ENCODE assay signal across 25 mouse cellular contexts in genomic region chr7:136934336-136934735, GRCm38 (mm10). TPM values are rescaled to one million over a fixed set of nuclear protein-coding genes. Genes with fewer than 3 reads are reported as not detected.
DNase-seq lines count a peak whose midpoint lies in the region; ATAC-seq lines count a peak whose summit lies in the region.
"Had no signal": no experiment of that assay in that cellular context is flagged by ENCODE, and none has a peak within 500 bp of the region (broad histone marks: within the 10 kb centered on the region; RNA-seq: fewer than 3 reads in every experiment).

No protein-coding gene starts in this region.

- H3K4me2 ChIP-seq in embryonic facial prominence, embryonic 11.5 days (ENCODE audit: low read depth, low read length), result no peak overlapping the region
- no peak overlapping the region for H3K4me2 ChIP-seq in embryonic facial prominence, embryonic 12.5 days (replicated peaks)
- no peak overlapping the region for H3K4me2 ChIP-seq in embryonic facial prominence, embryonic 15.5 days (replicated peaks)
- H3K4me2 ChIP-seq: forebrain, embryonic 12.5 days; forebrain, embryonic 15.5 days; hindbrain, embryonic 12.5 days; hindbrain, embryonic 15.5 days had no signal

- no peaks in the 10 kb centered on the region for H3K4me1 ChIP-seq in embryonic facial prominence, embryonic 11.5 days (ENCODE audit: control insufficient read depth, insufficient read depth, low read length)
- H3K4me1 ChIP-seq in embryonic facial prominence, embryonic 10.5 days, result peaks cover 18% of the 10 kb centered on the region
- peaks cover 5% of the 10 kb centered on the region; the same call in 1 of the 2 replicates for H3K4me1 ChIP-seq in embryonic facial prominence, embryonic 12.5 days
- H3K4me1 ChIP-seq in embryonic facial prominence, embryonic 15.5 days, result peaks cover 8% of the 10 kb centered on the region; the same call in 1 of the 2 replicates
- H3K4me1 ChIP-seq: forebrain, embryonic 15.5 days; hindbrain, embryonic 12.5 days; hindbrain, embryonic 15.5 days had no signal

- no peak overlapping the region for H3K27ac ChIP-seq in embryonic facial prominence, embryonic 11.5 days (replicated peaks; ENCODE audit: low read depth, low read length)
- H3K27ac ChIP-seq in embryonic facial prominence, embryonic 10.5 days (replicated peaks), result no peak overlapping the region
- 0 out of 2 replicates have a peak overlapping the region, but pooled peaks have one; percentile 19 for H3K27ac ChIP-seq in embryonic facial prominence, embryonic 12.5 days
- H3K27ac ChIP-seq in embryonic facial prominence, embryonic 15.5 days (replicated peaks), result peak overlapping the region; percentile 34; the same call in 1 of the 2 replicates
- H3K27ac ChIP-seq: forebrain, embryonic 12.5 days; forebrain, embryonic 15.5 days; heart, embryonic 10.5 days; hindbrain, embryonic 12.5 days; hindbrain, embryonic 15.5 days had no signal

- no peaks in the 10 kb centered on the region for H3K36me3 ChIP-seq in embryonic facial prominence, embryonic 11.5 days (replicated peaks; ENCODE audit: control insufficient read depth, insufficient read depth, low read depth, low read length)
- no peaks in the 10 kb centered on the region for H3K36me3 ChIP-seq in embryonic facial prominence, embryonic 10.5 days (replicated peaks)
- H3K36me3 ChIP-seq in embryonic facial prominence, embryonic 12.5 days, result no peaks in the 10 kb centered on the region
- no peaks in the 10 kb centered on the region for H3K36me3 ChIP-seq in embryonic facial prominence, embryonic 15.5 days
- H3K36me3 ChIP-seq: forebrain, embryonic 12.5 days; forebrain, embryonic 15.5 days; heart, embryonic 10.5 days; hindbrain, embryonic 12.5 days; hindbrain, embryonic 15.5 days had no signal

- H3K9me3 ChIP-seq in embryonic facial prominence, embryonic 11.5 days (replicated peaks; ENCODE audit: control insufficient read depth, low read length), result no peaks in the 10 kb centered on the region
- H3K9me3 ChIP-seq in embryonic facial prominence, embryonic 10.5 days, result no peaks in the 10 kb centered on the region
- H3K9me3 ChIP-seq in embryonic facial prominence, embryonic 12.5 days, result no peaks in the 10 kb centered on the region
- H3K9me3 ChIP-seq in embryonic facial prominence, embryonic 15.5 days (replicated peaks), result no peaks in the 10 kb centered on the region
- H3K9me3 ChIP-seq: forebrain, embryonic 12.5 days; forebrain, embryonic 15.5 days; heart, embryonic 10.5 days; hindbrain, embryonic 12.5 days; hindbrain, embryonic 15.5 days had no signal

- no peak overlapping the region for H3K4me3 ChIP-seq in embryonic facial prominence, embryonic 11.5 days (ENCODE audit: low read depth, low read length)
- H3K4me3 ChIP-seq in embryonic facial prominence, embryonic 10.5 days, result no peak overlapping the region
- H3K4me3 ChIP-seq in embryonic facial prominence, embryonic 12.5 days, result no peak overlapping the region
- H3K4me3 ChIP-seq in embryonic facial prominence, embryonic 15.5 days (replicated peaks), result no peak overlapping the region
- H3K4me3 ChIP-seq: erythroblast, embryonic 14.5 days; forebrain, embryonic 12.5 days; forebrain, embryonic 15.5 days; heart, embryonic 10.5 days; hindbrain, embryonic 12.5 days; hindbrain, embryonic 15.5 days had no signal

- DNase-seq in embryonic facial prominence, embryonic 11.5 days (ENCODE audit: low spot score), result peak; percentile 24
- DNase-seq in embryonic facial prominence, embryonic 10.5 days (ENCODE audit: low spot score), result no peak
- DNase-seq in 3T3-L1 (ENCODE audit: low read depth, low spot score), result peak; percentile 23
- no peak for DNase-seq in cerebellum, adult 18-20 months
- no peak for DNase-seq in heart, adult 8-10 months (ENCODE audit: low spot score)
- DNase-seq: adrenal gland, adult 8-10 months; adrenal gland, postnatal 25 days; cerebellum, adult 11-12 months; cerebellum, adult 9-10 months; cerebellum, postnatal 14 days; embryo, embryonic 11 days; gastrocnemius, postnatal 25 days; heart, adult 18-20 months had no signal

- H3K27me3 ChIP-seq in embryonic facial prominence, embryonic 11.5 days (ENCODE audit: control insufficient read depth, insufficient read depth, low read length), result no peaks in the 10 kb centered on the region
- no peaks in the 10 kb centered on the region for H3K27me3 ChIP-seq in embryonic facial prominence, embryonic 10.5 days (replicated peaks; ENCODE audit: low read depth, poor library complexity, severe bottlenecking)
- H3K27me3 ChIP-seq in embryonic facial prominence, embryonic 12.5 days, result no peaks in the 10 kb centered on the region
- no peaks in the 10 kb centered on the region for H3K27me3 ChIP-seq in embryonic facial prominence, embryonic 15.5 days
- H3K27me3 ChIP-seq: forebrain, embryonic 12.5 days; forebrain, embryonic 15.5 days; hindbrain, embryonic 12.5 days; hindbrain, embryonic 15.5 days had no signal

- ATAC-seq in embryonic facial prominence, embryonic 11.5 days (replicated peaks; ENCODE audit: insufficient number of reproducible peaks, low FRiP score, low TSS enrichment, low read depth), result no peak
- no peak for ATAC-seq in embryonic facial prominence, embryonic 12.5 days (ENCODE audit: insufficient number of reproducible peaks, insufficient read depth, low FRiP score, low TSS enrichment)
- ATAC-seq in embryonic facial prominence, embryonic 15.5 days (ENCODE audit: insufficient number of reproducible peaks, low FRiP score, low TSS enrichment, low read depth), result no peak
- ATAC-seq: activated CD4-positive, CD25-positive, alpha-beta regulatory T cell, adult 4 months; CD4-positive, CD25-positive, alpha-beta regulatory T cell, adult 4 months; forebrain, embryonic 15.5 days; intestine, postnatal 0 days had no signal

- no peak overlapping the region for H3K9ac ChIP-seq in embryonic facial prominence, embryonic 11.5 days (replicated peaks; ENCODE audit: low read length)
- no peak overlapping the region for H3K9ac ChIP-seq in embryonic facial prominence, embryonic 12.5 days
- H3K9ac ChIP-seq in embryonic facial prominence, embryonic 15.5 days, result no peak overlapping the region
- H3K9ac ChIP-seq: forebrain, embryonic 12.5 days; forebrain, embryonic 15.5 days; hindbrain, embryonic 12.5 days; hindbrain, embryonic 15.5 days had no signal

- 59% methylated on average over 5 of the region's 5 CpGs for WGBS in embryonic facial prominence, embryonic 11.5 days
- WGBS in embryonic facial prominence, embryonic 10.5 days, result 67% methylated on average over 5 of the region's 5 CpGs
- WGBS in embryonic facial prominence, embryonic 12.5 days, result 48% methylated on average over 5 of the region's 5 CpGs
- WGBS in embryonic facial prominence, embryonic 15.5 days, result 46% methylated on average over 5 of the region's 5 CpGs

RNA-seq across cellular contexts. Expression of gene Mgmt, which starts 39.9 kb away (rescaled TPM):
- 5.0 and 5.7 TPM in 2 replicates for polyA plus RNA-seq in embryonic facial prominence, embryonic 11.5 days (2014; fragmentation: Nextera tagmentation; extraction: Ambion mirVana)
- polyA plus RNA-seq in embryonic facial prominence, embryonic 10.5 days (2016; fragmentation: Nextera tagmentation; extraction: Ambion mirVana), result 5.4 and 5.8 TPM in 2 replicates
- polyA plus RNA-seq in embryonic facial prominence, embryonic 12.5 days (2016; fragmentation: Nextera tagmentation; extraction: Ambion mirVana), result 5.9 and 6.3 TPM in 2 replicates
- polyA plus RNA-seq in embryonic facial prominence, embryonic 15.5 days (2015; fragmentation: Nextera tagmentation; extraction: Ambion mirVana), result 6.7 and 6.8 TPM in 2 replicates
- 1 to 10 TPM; 4.8 to 6.6 (median 5.6) TPM for total RNA-seq in heart, adult 8-10 months (2022)
- total RNA-seq: MEL had no signal

Comparison
In these comparisons a context has a peak if more than half of its experiments do, and no peak if none do; other contexts are left out.
1. DNase-seq: peak in embryonic facial prominence, embryonic 11.5 days (single experiment) and 3T3-L1 (single experiment); none in embryonic facial prominence, embryonic 10.5 days (single experiment), cerebellum, adult 18-20 months (0 of 2) and heart, adult 8-10 months (single experiment).
2. H3K27ac ChIP-seq: peak in embryonic facial prominence, embryonic 12.5 days (single experiment) and embryonic facial prominence, embryonic 15.5 days (single experiment); none in embryonic facial prominence, embryonic 11.5 days (single experiment) and embryonic facial prominence, embryonic 10.5 days (single experiment).